Mouse (Mus musculus) ovary, adult 2 months (tissue): ENCODE measurements around the gene Omd. TPM values are rescaled to one million over a fixed set of nuclear protein-coding genes. Genes with fewer than 3 reads are reported as not detected.

Experiments used
- polyA plus RNA-seq: library from polyadenylated mRNA; depleted of rRNA; stranded (reverse); fragments of >200 nt; gene quantifications from 2 replicates; pipeline ENCODE4 v1.2.3, GENCODE M21; 2012; rRNA removed

The Omd gene
- 0.47 and 0.49 TPM in 2 replicates for polyA plus RNA-seq

DNA sequence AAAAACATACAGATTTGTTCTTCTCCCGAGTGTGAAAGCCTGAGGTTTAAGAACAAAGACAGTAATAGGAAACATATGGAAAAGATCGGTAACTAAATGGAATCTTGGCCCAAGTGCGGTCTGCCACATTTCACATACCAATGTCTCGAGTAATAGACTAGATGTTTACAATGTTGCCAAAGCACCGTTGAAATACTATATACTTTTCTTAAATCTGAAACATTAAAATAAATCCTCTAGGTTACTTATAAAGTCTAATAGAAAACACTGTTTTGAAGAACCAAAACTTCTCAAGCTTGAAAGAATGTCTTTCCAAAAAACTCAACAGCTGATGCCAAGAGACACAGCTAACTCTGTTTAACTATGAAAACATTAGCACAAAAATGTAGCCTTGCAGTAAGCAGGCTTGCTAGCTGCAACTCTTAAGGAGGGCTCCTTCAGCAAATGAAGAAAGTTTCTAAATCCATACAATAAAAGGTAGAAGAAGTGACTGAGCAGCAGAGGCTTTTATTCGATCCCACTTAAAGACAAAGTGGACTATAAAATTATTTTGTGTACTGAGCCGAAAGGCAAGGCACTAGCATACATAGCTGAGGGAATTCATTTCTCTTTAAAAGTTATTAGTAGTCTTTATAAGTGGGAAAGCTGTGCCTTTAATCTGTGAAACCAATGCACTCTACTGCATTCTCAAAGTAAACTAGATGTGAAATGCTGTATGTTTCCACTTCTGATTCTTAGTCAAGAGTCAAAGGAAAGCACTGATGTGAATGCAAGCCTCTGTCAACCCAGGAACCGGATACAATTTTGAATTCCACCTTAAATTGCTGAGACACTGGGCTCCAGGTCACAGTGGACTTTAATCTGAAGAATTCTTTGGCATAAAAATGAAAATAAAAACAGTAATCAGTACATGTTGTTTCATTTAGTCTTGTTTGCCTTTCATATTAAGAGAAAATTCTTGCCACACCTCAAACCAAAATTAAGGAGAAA, at the start of gene Omd:
Omd (plus strand) TSS at position 922 of the 990 bp plus-strand sequence.

DNA sequence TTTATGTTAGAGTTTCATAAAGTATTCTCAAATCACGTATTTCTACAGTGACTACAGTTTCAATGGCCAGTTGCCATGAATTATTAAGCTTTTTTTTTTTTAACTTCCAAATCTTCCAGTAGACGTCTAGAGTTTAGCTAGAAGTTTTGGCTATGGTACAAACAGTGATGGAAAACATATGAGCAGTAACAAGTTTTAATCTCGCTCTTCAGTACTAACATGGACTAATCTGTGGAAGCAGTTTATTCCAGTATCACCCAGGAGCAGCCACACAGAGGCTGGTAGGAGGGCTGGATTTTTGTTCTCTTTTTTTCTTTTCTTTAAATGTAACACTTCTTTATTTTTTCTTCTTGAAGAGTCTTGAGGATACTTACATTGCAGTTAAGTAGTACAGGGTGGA, 38.0 kb upstream of the Omd start, which contains the start of gene Aspn:
Aspn (plus strand) TSS at position 165 of the 400 bp plus-strand sequence.

DNA sequence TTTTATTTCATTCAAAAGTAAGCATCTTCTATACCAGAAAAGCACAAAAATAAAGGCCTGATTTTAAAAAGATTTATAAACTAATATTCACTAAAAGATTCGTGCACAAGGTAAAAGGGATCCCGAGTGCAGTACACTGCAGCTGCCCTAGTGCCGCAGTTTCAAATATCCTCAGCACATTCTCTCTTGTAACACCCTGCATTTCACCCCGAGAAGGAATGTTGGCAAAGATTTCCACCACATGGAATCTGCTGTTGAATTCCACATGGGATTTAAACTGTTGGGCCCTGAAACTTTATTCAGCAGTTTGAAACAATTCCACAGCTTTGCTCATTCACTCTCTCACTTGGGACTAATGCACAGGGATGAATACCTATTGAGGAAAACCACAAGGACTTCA, 25.5 kb downstream of the Omd start, which contains the start of gene Ogn:
Ogn (plus strand) TSS at position 333 of the 400 bp plus-strand sequence.

Other genes starting within 250 kb of the Omd start
- 39.9 and 43.6 TPM in 2 replicates for gene Bicd2, start 240.9 kb upstream of the Omd start, polyA plus RNA-seq
- gene Ippk, start 161.2 kb upstream of the Omd start, polyA plus RNA-seq = 7.1 and 8.3 TPM in 2 replicates
- not detected in 2 replicates for gene Tes3-ps, start 89.1 kb upstream of the Omd start, polyA plus RNA-seq
- 1.7 and 2.7 TPM in 2 replicates for gene Ecm2, start 77.7 kb upstream of the Omd start, polyA plus RNA-seq
- gene Aspn, start 38.0 kb upstream of the Omd start, polyA plus RNA-seq = 0.63 and 0.67 TPM in 2 replicates
- gene Ogn, start 25.6 kb downstream of the Omd start, polyA plus RNA-seq = 16.0 and 21.2 TPM in 2 replicates
- gene Cenpp, start 70.3 kb downstream of the Omd start, polyA plus RNA-seq = 0.60 and 1.1 TPM in 2 replicates
- 0.63 and 0.66 TPM in 2 replicates for gene Nol8, start 70.6 kb downstream of the Omd start, polyA plus RNA-seq
- gene Iars, start 99.6 kb downstream of the Omd start, polyA plus RNA-seq = 20.5 and 25.5 TPM in 2 replicates
- 0.03 TPM in 2 replicates for gene Gm30302, start 216.5 kb downstream of the Omd start, polyA plus RNA-seq